Mouse (Mus musculus): ENCODE measurements around the gene Rbm42.

Rbm42 gene

GRCm38 (mm10) chr7:30618658-30619057, 31.5 kb downstream of the Rbm42 start:
- DNase-seq (ENCODE audit: low spot score in 2 of 2): no peak

- DNase-seq (ENCODE audit: low spot score in 2 of 2): no peak
These were observed 34.9 kb downstream of the Rbm42 start for GRCm38 (mm10) chr7:30615049-30615760.

GRCm38 (mm10) chr7:30614454-30614853, 35.7 kb downstream of the Rbm42 start:
- DNase-seq (ENCODE audit: low spot score in 2 of 2): no peak

GRCm38 (mm10) chr7:30613529-30614112, 36.5 kb downstream of the Rbm42 start:
- DNase-seq (ENCODE audit: low spot score in 2 of 2): peak; percentile 36 to 70

GRCm38 (mm10) chr7:30612654-30613402, 37.3 kb downstream of the Rbm42 start, which contains the start of gene Upk1a:
Gene Upk1a (minus strand): TSS chr7:30612847.
- no peak for DNase-seq (ENCODE audit: low spot score in 2 of 2)

- no peak for DNase-seq (ENCODE audit: low spot score in 2 of 2)
These were observed 40.1 kb downstream of the Rbm42 start for GRCm38 (mm10) chr7:30610043-30610442.

- DNase-seq (ENCODE audit: low spot score in 2 of 2): no peak
These were observed 41.6 kb downstream of the Rbm42 start for GRCm38 (mm10) chr7:30608476-30608875.

GRCm38 (mm10) chr7:30607706-30608309, 42.3 kb downstream of the Rbm42 start:
- peak; percentile 33 to 68 for DNase-seq (ENCODE audit: low spot score in 2 of 2)

GRCm38 (mm10) chr7:30604944-30605343, 45.2 kb downstream of the Rbm42 start:
- DNase-seq (ENCODE audit: low spot score in 2 of 2): no peak

- no peak for DNase-seq (ENCODE audit: low spot score in 2 of 2)
These were observed 45.7 kb downstream of the Rbm42 start for GRCm38 (mm10) chr7:30604424-30604823.

- no peak for DNase-seq (ENCODE audit: low spot score in 2 of 2)
These were observed 47.5 kb downstream of the Rbm42 start for GRCm38 (mm10) chr7:30602583-30602982.

GRCm38 (mm10) chr7:30600651-30601050, 49.5 kb downstream of the Rbm42 start:
- no peak for DNase-seq (ENCODE audit: low spot score in 2 of 2)

- DNase-seq (ENCODE audit: low spot score in 2 of 2): peak; percentile 54 to 61
These were observed 50.2 kb downstream of the Rbm42 start for GRCm38 (mm10) chr7:30599933-30600353.

- DNase-seq (ENCODE audit: low spot score in 2 of 2): no peak
These were observed 51.3 kb downstream of the Rbm42 start, which contains the start of gene Zbtb32 for GRCm38 (mm10) chr7:30598786-30599185. Gene Zbtb32 (minus strand): TSS chr7:30598909.

GRCm38 (mm10) chr7:30596811-30597210, 53.3 kb downstream of the Rbm42 start:
- no peak for DNase-seq (ENCODE audit: low spot score in 2 of 2)

GRCm38 (mm10) chr7:30596093-30596492, 54.0 kb downstream of the Rbm42 start:
- DNase-seq (ENCODE audit: low spot score in 2 of 2): no peak

- no peak for DNase-seq (ENCODE audit: low spot score in 2 of 2)
These were observed 55.5 kb downstream of the Rbm42 start for GRCm38 (mm10) chr7:30594510-30595024.

- no peak for DNase-seq (ENCODE audit: low spot score in 2 of 2)
These were observed 56.3 kb downstream of the Rbm42 start for GRCm38 (mm10) chr7:30593579-30594509.

- DNase-seq (ENCODE audit: low spot score in 2 of 2): no peak
These were observed 57.2 kb downstream of the Rbm42 start for GRCm38 (mm10) chr7:30592772-30593423.

- no peak for DNase-seq (ENCODE audit: low spot score in 2 of 2)
These were observed 58.5 kb downstream of the Rbm42 start for GRCm38 (mm10) chr7:30591605-30591951.

Measured in thymus, postnatal 10 days (tissue).